Mouse (Mus musculus) midbrain, embryonic 10.5 days (tissue): ENCODE results near the gene Naa11. TPM values are rescaled to one million over a fixed set of nuclear protein-coding genes. Genes with fewer than 3 reads are reported as not detected.

Source experiments
- DNase-seq: peaks from one replicate; pipeline ENCODE4 v3.0.0-alpha.2; 2017; ENCODE audit warnings: low spot score
- H3K27ac ChIP-seq: fragments of 300-500 bp; sonication (generic); replicated peaks from 2 replicates; pipeline ENCODE4 v1.5.1; 2016; ENCODE audit warnings: mild to moderate bottlenecking
- H3K27me3 ChIP-seq: fragments of 300-500 bp; sonication (generic); 2 replicates; pipeline ENCODE4 v1.6.1; 2016; ENCODE audit warnings: low read depth, mild to moderate bottlenecking; ENCODE audit not compliant: poor library complexity, severe bottlenecking
- H3K36me3 ChIP-seq: fragments of 300-500 bp; sonication (generic); 2 replicates; pipeline ENCODE4 v1.6.1; 2016; ENCODE audit warnings: mild to moderate bottlenecking, moderate library complexity
- H3K4me1 ChIP-seq: fragments of 300-500 bp; sonication (generic); 2 replicates; pipeline ENCODE4 v1.6.1; 2016
- H3K4me3 ChIP-seq: fragments of 300-500 bp; sonication (generic); 2 replicates; pipeline ENCODE4 v1.5.1; 2016; ENCODE audit warnings: mild to moderate bottlenecking, moderate library complexity
- H3K9me3 ChIP-seq: fragments of 300-500 bp; sonication (generic); replicated peaks from 2 replicates; pipeline ENCODE4 v1.6.1; 2016; ENCODE audit warnings: mild to moderate bottlenecking
- WGBS: fragments of 180-500 bp; shearing (Covaris S2); methylation state at CpG from one replicate; pipeline ENCODE4 v1.1.7; 2016; 5-methylcytosine and 5-hydroxymethylcytosine counted together
- polyA plus RNA-seq: library from polyadenylated mRNA; unstranded; fragments of >200 nt; fragmentation: Nextera tagmentation; extraction: Ambion mirVana; gene quantifications from 2 replicates; pipeline ENCODE4 v1.2.1, GENCODE M21; 2016

The Naa11 gene
- polyA plus RNA-seq, 1 experiment from 2014 or later: not detected

GRCm38 (mm10) chr5:97382548-97383222 lies 9.5 kb downstream of the Naa11 start:
- H3K4me3 ChIP-seq: no peak overlapping the region
- H3K9me3 ChIP-seq: no peaks in the 10 kb centered on the region
- no peak overlapping the region; the same call in 1 of the 2 replicates for H3K27ac ChIP-seq
- 78% methylated on average over 14 of the region's 14 CpGs for WGBS
- peaks cover 5% of the 10 kb centered on the region; the same call in 1 of the 2 replicates for H3K4me1 ChIP-seq
- no peaks in the 10 kb centered on the region for H3K27me3 ChIP-seq
- no peak for DNase-seq
- H3K36me3 ChIP-seq: no peaks in the 10 kb centered on the region

- Histone ChIP-seq H3K9me3 (no peaks in the 10 kb centered on the region), H3K27me3 (no peaks in the 10 kb centered on the region), H3K4me3 (no peak overlapping the region), H3K36me3 (no peaks in the 10 kb centered on the region), H3K4me1 (peaks cover 5% of the 10 kb centered on the region; the same call in 1 of the 2 replicates), H3K27ac (no peak overlapping the region)
- no peak for DNase-seq
- WGBS: 32% methylated on average over 3 of the region's 3 CpGs
These were observed 12.2 kb downstream of the Naa11 start for GRCm38 (mm10) chr5:97379976-97380375.

GRCm38 (mm10) chr5:97364781-97365180 lies 27.4 kb downstream of the Naa11 start:
- Histone ChIP-seq H3K4me3 (no peak overlapping the region), H3K9me3 (no peaks in the 10 kb centered on the region), H3K27me3 (no peaks in the 10 kb centered on the region), H3K4me1 (no peaks in the 10 kb centered on the region), H3K27ac (no peak overlapping the region), H3K36me3 (no peaks in the 10 kb centered on the region)
- WGBS: 85% methylated on average over 8 of the region's 8 CpGs
- no peak for DNase-seq

- H3K36me3 ChIP-seq: no peaks in the 10 kb centered on the region
- no peak overlapping the region for H3K27ac ChIP-seq
- no peak overlapping the region for H3K4me3 ChIP-seq
- H3K9me3 ChIP-seq: no peaks in the 10 kb centered on the region
- whole genome bisulfite sequencing: 78% methylated on average over 8 of the region's 8 CpGs
- no peak for DNase-seq
- H3K27me3 ChIP-seq: no peaks in the 10 kb centered on the region
- no peaks in the 10 kb centered on the region for H3K4me1 ChIP-seq
These were observed 27.9 kb downstream of the Naa11 start for GRCm38 (mm10) chr5:97364252-97364651.

GRCm38 (mm10) chr5:97362539-97362938 lies 29.6 kb downstream of the Naa11 start:
- no peak overlapping the region for H3K27ac ChIP-seq
- H3K36me3 ChIP-seq: no peaks in the 10 kb centered on the region
- no peaks in the 10 kb centered on the region for H3K27me3 ChIP-seq
- 79% methylated on average over 2 of the region's 2 CpGs for WGBS
- H3K4me1 ChIP-seq: no peaks in the 10 kb centered on the region
- no peak for DNase-seq
- no peaks in the 10 kb centered on the region for H3K9me3 ChIP-seq
- no peak overlapping the region for H3K4me3 ChIP-seq

- H3K27me3 ChIP-seq: no peaks in the 10 kb centered on the region
- no peak overlapping the region for H3K27ac ChIP-seq
- H3K9me3 ChIP-seq: no peaks in the 10 kb centered on the region
- no peak overlapping the region for H3K4me3 ChIP-seq
- no peak for DNase-seq
- no peaks in the 10 kb centered on the region for H3K4me1 ChIP-seq
- WGBS: 83% methylated on average over 4 of the region's 4 CpGs
- no peaks in the 10 kb centered on the region for H3K36me3 ChIP-seq
These were observed 33.1 kb downstream of the Naa11 start for GRCm38 (mm10) chr5:97359104-97359503.

- no peak overlapping the region for H3K27ac ChIP-seq
- 67% methylated on average over 2 of the region's 2 CpGs for WGBS
- H3K4me1 ChIP-seq: no peaks in the 10 kb centered on the region
- H3K36me3 ChIP-seq: no peaks in the 10 kb centered on the region
- DNase-seq: no peak
- H3K4me3 ChIP-seq: no peak overlapping the region
- no peaks in the 10 kb centered on the region for H3K9me3 ChIP-seq
- H3K27me3 ChIP-seq: no peaks in the 10 kb centered on the region
These were observed 36.0 kb downstream of the Naa11 start for GRCm38 (mm10) chr5:97356135-97356534.

GRCm38 (mm10) chr5:97355152-97355551 lies 37.0 kb downstream of the Naa11 start:
- no peaks in the 10 kb centered on the region for H3K4me1 ChIP-seq
- 95% methylated on average over 2 of the region's 2 CpGs for WGBS
- no peak overlapping the region for H3K27ac ChIP-seq
- no peak for DNase-seq
- no peak overlapping the region for H3K4me3 ChIP-seq
- H3K36me3 ChIP-seq: no peaks in the 10 kb centered on the region
- H3K9me3 ChIP-seq: no peaks in the 10 kb centered on the region
- H3K27me3 ChIP-seq: no peaks in the 10 kb centered on the region

GRCm38 (mm10) chr5:97348760-97349159 lies 43.4 kb downstream of the Naa11 start:
- H3K4me3 ChIP-seq: no peak overlapping the region
- H3K27me3 ChIP-seq: no peaks in the 10 kb centered on the region
- no peaks in the 10 kb centered on the region for H3K36me3 ChIP-seq
- H3K9me3 ChIP-seq: no peaks in the 10 kb centered on the region
- WGBS: 93% methylated on average over 2 of the region's 2 CpGs
- H3K27ac ChIP-seq: no peak overlapping the region
- no peaks in the 10 kb centered on the region for H3K4me1 ChIP-seq
- no peak for DNase-seq

GRCm38 (mm10) chr5:97348310-97348709 lies 43.9 kb downstream of the Naa11 start:
- H3K9me3 ChIP-seq: no peaks in the 10 kb centered on the region
- DNase-seq: no peak
- no peaks in the 10 kb centered on the region for H3K36me3 ChIP-seq
- H3K27ac ChIP-seq: no peak overlapping the region
- no peak overlapping the region for H3K4me3 ChIP-seq
- 91% methylated on average over 8 of the region's 8 CpGs for WGBS
- H3K4me1 ChIP-seq: no peaks in the 10 kb centered on the region
- H3K27me3 ChIP-seq: no peaks in the 10 kb centered on the region

GRCm38 (mm10) chr5:97345732-97346253 lies 46.4 kb downstream of the Naa11 start:
- no peaks in the 10 kb centered on the region for H3K36me3 ChIP-seq
- DNase-seq: no peak
- no peaks in the 10 kb centered on the region for H3K27me3 ChIP-seq
- WGBS: 94% methylated on average over 10 of the region's 10 CpGs
- no peaks in the 10 kb centered on the region for H3K4me1 ChIP-seq
- no peak overlapping the region for H3K27ac ChIP-seq
- no peak overlapping the region for H3K4me3 ChIP-seq
- H3K9me3 ChIP-seq: no peaks in the 10 kb centered on the region

- no peaks in the 10 kb centered on the region for H3K27me3 ChIP-seq
- H3K36me3 ChIP-seq: no peaks in the 10 kb centered on the region
- no peaks in the 10 kb centered on the region for H3K9me3 ChIP-seq
- H3K4me3 ChIP-seq: no peak overlapping the region
- H3K4me1 ChIP-seq: no peaks in the 10 kb centered on the region
- H3K27ac ChIP-seq: no peak overlapping the region
- no peak for DNase-seq
These were observed 47.0 kb downstream of the Naa11 start for GRCm38 (mm10) chr5:97345129-97345528.

GRCm38 (mm10) chr5:97344144-97344543 lies 48.0 kb downstream of the Naa11 start:
- Histone ChIP-seq H3K27me3 (no peaks in the 10 kb centered on the region), H3K4me3 (no peak overlapping the region), H3K27ac (no peak overlapping the region), H3K4me1 (no peaks in the 10 kb centered on the region), H3K9me3 (no peaks in the 10 kb centered on the region), H3K36me3 (no peaks in the 10 kb centered on the region)
- WGBS: 78% methylated on average over 3 of the region's 3 CpGs
- DNase-seq: no peak
